Mouse (Mus musculus) right cerebral cortex, adult 2 months (tissue): ENCODE results near the gene Clnk.

Experiments used
- DNase-seq, 2 experiments: peaks; one replicate each; pipeline ENCODE4 v3.0.0; 2021 to 2022; ENCODE audit warnings: low spot score in 2 of 2

The Clnk gene

GRCm38 (mm10) chr5:38857591-38857990, 19.0 kb downstream of the Clnk start:
- DNase-seq = no peak

GRCm38 (mm10) chr5:38850171-38850570, 26.4 kb downstream of the Clnk start:
- DNase-seq = no peak

GRCm38 (mm10) chr5:38845529-38845928, 31.1 kb downstream of the Clnk start:
- DNase-seq = no peak

GRCm38 (mm10) chr5:38844312-38844711, 32.3 kb downstream of the Clnk start:
- DNase-seq = no peak

- no peak for DNase-seq
Measured at GRCm38 (mm10) chr5:38839981-38840380, 36.6 kb downstream of the Clnk start.

GRCm38 (mm10) chr5:38827310-38827709, 49.3 kb downstream of the Clnk start:
- no peak for DNase-seq

- DNase-seq = no peak
Measured at GRCm38 (mm10) chr5:38826586-38826985, 50.0 kb downstream of the Clnk start.

- no peak for DNase-seq
Measured at GRCm38 (mm10) chr5:38824132-38824965, 52.3 kb downstream of the Clnk start.

GRCm38 (mm10) chr5:38813391-38814109, 63.1 kb downstream of the Clnk start:
- no peak for DNase-seq

- no peak for DNase-seq
Measured at GRCm38 (mm10) chr5:38812916-38813315, 63.7 kb downstream of the Clnk start.

GRCm38 (mm10) chr5:38812386-38812785, 64.2 kb downstream of the Clnk start:
- DNase-seq = no peak

GRCm38 (mm10) chr5:38798910-38799309, 77.7 kb downstream of the Clnk start:
- DNase-seq = no peak

- DNase-seq = no peak
Measured at GRCm38 (mm10) chr5:38795139-38795538, 81.5 kb downstream of the Clnk start.

- DNase-seq = no peak
Measured at GRCm38 (mm10) chr5:38791116-38791515, 85.5 kb downstream of the Clnk start.

GRCm38 (mm10) chr5:38788820-38789219, 87.8 kb downstream of the Clnk start:
- DNase-seq = no peak

GRCm38 (mm10) chr5:38787851-38788520, 88.6 kb downstream of the Clnk start:
- peak in 1 of 2 experiments; percentile 29 for DNase-seq

GRCm38 (mm10) chr5:38786126-38786525, 90.5 kb downstream of the Clnk start:
- DNase-seq = no peak

- no peak for DNase-seq
Measured at GRCm38 (mm10) chr5:38785686-38786085, 90.9 kb downstream of the Clnk start.

- DNase-seq = peak; percentile 83 to 90
Measured at GRCm38 (mm10) chr5:38781813-38782212, 94.8 kb downstream of the Clnk start.

- no peak for DNase-seq
Measured at GRCm38 (mm10) chr5:38780631-38781030, 96.0 kb downstream of the Clnk start.

- DNase-seq = no peak
Measured at GRCm38 (mm10) chr5:38780045-38780444, 96.6 kb downstream of the Clnk start.

- DNase-seq = peak; percentile 43
Measured at GRCm38 (mm10) chr5:38775500-38775899, 101.1 kb downstream of the Clnk start.
